Mouse (Mus musculus) kidney, adult 2 months (tissue): ENCODE measurements around the gene Gpc4.

Experiments used
- CTCF ChIP-seq: fragments of 200-500 bp; conservative IDR thresholded peaks from 2 replicates; pipeline ENCODE4 v1.5.1; 2011; ENCODE audit warnings: low read depth, mild to moderate bottlenecking, control low read depth, low read length, moderate library complexity, mixed read lengths; ENCODE audit not compliant: insufficient read depth, insufficient read length
- POLR2A ChIP-seq: fragments of 200-500 bp; IDR thresholded peaks from one replicate; pipeline ENCODE4 v1.6.1; 2011; ENCODE audit warnings: low read depth, low read length, control low read depth

- TF ChIP-seq POLR2A (no peak), CTCF (no peak)
Observed at GRCm38 (mm10) chrX:52113651-52114050, 51.4 kb downstream of the Gpc4 start.
